Mouse (Mus musculus) induced T-regulatory cell, adult 2 months (primary cell): ENCODE measurements around the gene Acacb.

Experiments used
- DNase-seq: peaks from one replicate; pipeline ENCODE4 v3.0.0-alpha.2; 2012; ENCODE audit warnings: low read depth

The Acacb gene

GRCm38 (mm10) chr5:114268646-114269045, 122.3 kb downstream of the Acacb start:
- no peak for DNase-seq

- no peak for DNase-seq
Observed at GRCm38 (mm10) chr5:114269499-114269898, 123.2 kb downstream of the Acacb start.

GRCm38 (mm10) chr5:114269984-114270383, 123.6 kb downstream of the Acacb start:
- no peak for DNase-seq

- no peak for DNase-seq
Observed at GRCm38 (mm10) chr5:114273693-114274402, 127.5 kb downstream of the Acacb start, which contains the start of gene Foxn4. Foxn4 (minus strand) TSS chr5:114273807.

- DNase-seq: no peak
Observed at GRCm38 (mm10) chr5:114275339-114275738, 129.0 kb downstream of the Acacb start.

- DNase-seq: no peak
Observed at GRCm38 (mm10) chr5:114275991-114276390, 129.7 kb downstream of the Acacb start.

- no peak for DNase-seq
Observed at GRCm38 (mm10) chr5:114279382-114280143, 133.2 kb downstream of the Acacb start.

- no peak for DNase-seq
Observed at GRCm38 (mm10) chr5:114282346-114282745, 136.0 kb downstream of the Acacb start.

GRCm38 (mm10) chr5:114284604-114285397, 138.5 kb downstream of the Acacb start:
- no peak for DNase-seq

GRCm38 (mm10) chr5:114285398-114285700, 139.0 kb downstream of the Acacb start:
- no peak for DNase-seq

- DNase-seq: peak; percentile 34
Observed at GRCm38 (mm10) chr5:114286102-114286501, 139.8 kb downstream of the Acacb start.

- DNase-seq: no peak
Observed at GRCm38 (mm10) chr5:114286872-114287571, 140.7 kb downstream of the Acacb start.

- no peak for DNase-seq
Observed at GRCm38 (mm10) chr5:114288396-114288795, 142.1 kb downstream of the Acacb start.

- DNase-seq: no peak
Observed at GRCm38 (mm10) chr5:114288874-114289273, 142.5 kb downstream of the Acacb start, which contains the start of gene Myo1h. Myo1h (plus strand) TSS chr5:114289166.

- DNase-seq: no peak
Observed at GRCm38 (mm10) chr5:114290004-114290403, 143.7 kb downstream of the Acacb start.

GRCm38 (mm10) chr5:114296693-114297631, 150.6 kb downstream of the Acacb start:
- peak; percentile 53 for DNase-seq

GRCm38 (mm10) chr5:114298212-114298894, 152.0 kb downstream of the Acacb start:
- no peak for DNase-seq

- DNase-seq: no peak
Observed at GRCm38 (mm10) chr5:114299156-114299855, 153.0 kb downstream of the Acacb start.

- no peak for DNase-seq
Observed at GRCm38 (mm10) chr5:114299883-114300610, 153.7 kb downstream of the Acacb start.
